Mouse (Mus musculus): ENCODE results near the gene Shank1.
"Not testable (repeated sequence)": the region's sequence is repeated elsewhere in the genome, so short reads cannot be mapped to it uniquely, and the experiment has no call there.

The Shank1 gene

DNA sequence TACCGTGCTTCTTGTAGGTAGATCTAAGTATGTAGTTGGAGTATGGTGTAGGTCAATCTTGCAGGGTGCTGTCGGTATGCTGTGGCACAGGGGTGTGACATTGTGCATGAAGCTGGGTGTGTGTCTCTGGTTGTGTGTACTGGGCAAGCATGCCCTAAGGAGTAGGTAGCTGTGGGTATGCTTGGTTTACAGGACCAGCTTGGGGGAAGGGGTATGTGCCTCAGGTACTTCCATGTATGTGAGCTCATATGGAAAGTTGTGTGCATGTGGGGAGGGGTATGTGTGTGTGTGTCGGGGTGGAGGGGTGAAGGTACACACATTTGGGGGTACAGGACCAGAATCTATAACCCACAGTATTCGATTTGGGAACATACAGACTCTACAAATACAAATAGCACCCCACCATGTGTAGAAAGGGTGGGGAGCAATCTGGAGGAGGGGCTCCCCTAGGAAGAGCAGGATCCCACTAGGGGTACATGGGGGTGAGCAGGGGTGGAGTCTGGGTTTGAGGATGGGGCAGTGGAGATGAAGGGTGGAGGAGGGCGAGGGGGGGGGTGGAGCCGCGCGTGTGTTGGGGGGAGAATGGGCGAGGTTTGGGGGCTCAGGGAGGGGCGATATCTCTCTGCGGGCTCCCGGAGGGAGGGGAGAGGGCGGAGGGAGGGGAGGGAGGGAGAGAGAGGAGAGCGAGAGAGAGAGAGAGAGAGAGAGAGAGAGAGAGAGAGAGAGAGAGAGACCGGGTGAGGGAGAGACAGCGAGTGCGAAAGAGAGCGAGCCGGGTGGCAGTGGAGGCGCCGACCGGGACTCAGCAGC is at the start of gene Shank1:
Shank1 (plus strand) TSS at position 779 of the 810 bp plus-strand sequence.
- no peak for DNase-seq

DNA sequence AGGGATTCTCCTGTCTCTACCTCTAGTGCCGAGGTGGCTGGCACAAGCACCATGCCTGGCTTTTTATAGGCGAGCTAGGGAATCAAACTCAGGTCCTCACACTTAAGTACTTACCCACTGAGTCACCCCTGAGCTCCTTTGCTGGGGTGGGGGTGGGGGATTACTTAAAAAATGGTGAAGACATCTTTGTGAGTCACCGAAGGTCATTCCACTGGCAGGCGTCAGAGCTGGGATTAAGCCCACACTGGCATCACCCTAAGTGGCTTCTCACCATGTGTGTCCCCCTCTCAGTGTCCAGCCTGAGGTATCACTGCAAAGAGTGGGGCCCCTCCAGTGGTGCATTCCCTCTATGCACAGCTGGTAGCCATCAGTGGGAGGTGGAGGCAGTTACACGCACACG is 49.6 kb upstream of the Shank1 start:
- DNase-seq: no peak

GRCm38 (mm10) chr7:44261147-44261546 is 48.9 kb upstream of the Shank1 start, which contains the start of gene Gm15517:
Gene Gm15517 (plus strand): TSS chr7:44261447.
- no peak for DNase-seq

GRCm38 (mm10) chr7:44262791-44263643 is 47.0 kb upstream of the Shank1 start:
- peak; percentile 94 for DNase-seq

GRCm38 (mm10) chr7:44268117-44268516 is 41.9 kb upstream of the Shank1 start:
- DNase-seq: no peak

DNA sequence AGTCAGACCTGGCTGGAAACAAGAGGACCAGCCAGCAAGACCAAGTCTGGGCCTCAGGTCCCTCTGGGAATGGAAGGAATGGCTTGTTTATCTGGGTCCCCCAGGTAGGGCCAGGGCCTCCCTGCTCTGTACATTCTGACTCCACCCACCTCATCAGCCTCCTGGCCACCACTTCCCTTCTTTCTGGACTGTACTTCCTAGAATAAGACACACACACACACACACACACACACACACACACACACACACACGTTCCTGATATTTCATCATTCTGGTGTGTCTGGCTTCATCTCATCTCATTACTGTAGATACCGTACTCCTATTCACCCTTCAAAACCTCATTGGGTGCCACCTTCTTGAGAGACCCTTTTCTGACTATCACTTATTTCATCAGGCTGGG is 40.7 kb upstream of the Shank1 start:
- DNase-seq: no peak

DNA sequence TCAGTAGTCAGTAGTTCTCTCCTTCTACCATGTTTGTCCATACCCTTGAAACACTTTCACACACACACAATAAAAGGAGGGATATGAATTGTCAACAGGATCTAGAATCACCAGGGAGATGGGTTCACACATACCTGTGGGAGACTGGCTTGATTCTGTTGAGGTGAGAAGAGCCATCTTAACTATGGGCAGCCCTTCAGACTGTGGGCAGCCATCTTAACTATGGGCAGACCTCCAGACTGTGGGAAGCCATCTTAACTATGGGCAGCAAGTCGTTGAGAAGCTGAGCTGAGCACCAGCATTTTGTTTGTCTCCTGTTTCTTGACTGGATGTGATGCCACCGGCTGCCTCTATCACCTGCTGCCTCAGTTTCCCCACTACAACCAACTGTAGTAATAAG is 38.7 kb upstream of the Shank1 start:
- no peak for DNase-seq

GRCm38 (mm10) chr7:44272546-44272945 is 37.5 kb upstream of the Shank1 start:
- no peak for DNase-seq

DNA sequence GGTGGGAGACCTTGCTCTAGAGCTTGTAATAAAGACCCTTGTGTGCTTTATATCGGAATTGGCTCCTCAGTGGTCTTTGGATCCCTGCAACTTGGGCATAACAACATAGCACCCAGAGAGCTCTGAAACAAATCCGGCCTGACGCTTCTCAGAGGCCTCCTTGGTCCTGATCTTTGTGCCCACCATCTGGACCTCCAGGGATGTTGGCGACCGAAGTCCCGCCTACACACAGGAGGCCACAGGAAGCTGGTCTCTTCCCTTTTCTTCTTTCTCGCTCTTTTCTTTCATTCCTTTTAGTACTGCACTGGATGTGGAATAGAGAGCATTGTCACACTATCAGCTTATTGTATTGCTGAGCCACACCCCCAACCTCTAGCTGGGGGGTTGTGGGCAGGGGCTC is 36.6 kb upstream of the Shank1 start:
- no peak for DNase-seq

- DNase-seq: no peak
Measured at GRCm38 (mm10) chr7:44274096-44274495, 36.0 kb upstream of the Shank1 start.

DNA sequence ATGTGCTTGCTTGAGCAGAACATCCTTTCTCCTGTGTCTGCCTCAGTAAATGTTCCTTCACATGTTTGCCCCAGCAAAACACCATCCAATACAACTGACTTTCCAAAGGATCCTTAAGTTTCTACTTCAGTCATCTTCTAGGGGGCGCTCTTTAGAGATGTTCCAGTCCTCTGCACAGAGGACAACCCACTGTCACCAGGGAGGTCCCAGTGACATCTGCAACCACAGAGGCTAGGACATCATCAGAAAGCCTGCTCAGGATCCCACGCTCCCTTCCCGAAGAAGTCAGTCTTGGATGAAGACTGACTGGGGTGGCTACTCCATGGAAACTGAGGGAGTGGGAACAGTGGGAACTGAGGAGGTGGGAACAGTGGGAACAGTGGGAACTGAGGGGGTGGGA is 34.5 kb upstream of the Shank1 start:
- no peak for DNase-seq

GRCm38 (mm10) chr7:44276461-44277249 is 33.4 kb upstream of the Shank1 start:
- no peak for DNase-seq

GRCm38 (mm10) chr7:44277250-44277622 is 32.8 kb upstream of the Shank1 start:
- DNase-seq: no peak

GRCm38 (mm10) chr7:44280959-44281358 is 29.1 kb upstream of the Shank1 start:
- DNase-seq: no peak

DNA sequence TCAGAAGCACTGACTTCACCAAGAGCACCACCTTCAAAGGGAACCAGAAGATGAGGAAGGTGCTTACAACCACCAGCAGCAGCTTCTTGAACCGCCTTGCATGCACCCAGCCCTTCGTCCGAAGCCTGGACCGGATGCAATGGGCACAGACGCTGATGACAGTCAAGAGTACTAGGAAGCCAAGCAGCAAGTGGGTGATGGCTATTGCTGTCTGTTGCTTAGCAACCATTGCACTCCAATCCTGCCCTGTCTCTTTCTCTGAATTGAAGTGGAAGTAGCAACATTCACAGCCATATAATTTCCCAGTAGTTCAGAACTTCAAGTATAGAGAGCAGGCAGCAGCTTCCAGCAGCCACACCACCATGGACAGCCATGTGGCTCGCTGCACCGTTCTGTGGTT is 28.5 kb upstream of the Shank1 start:
- DNase-seq: no peak

- DNase-seq: no peak
Measured at GRCm38 (mm10) chr7:44287760-44288159, 22.3 kb upstream of the Shank1 start.

GRCm38 (mm10) chr7:44290986-44291385 is 19.1 kb upstream of the Shank1 start:
- no peak for DNase-seq

GRCm38 (mm10) chr7:44291418-44291817 is 18.6 kb upstream of the Shank1 start:
- DNase-seq: no peak

DNA sequence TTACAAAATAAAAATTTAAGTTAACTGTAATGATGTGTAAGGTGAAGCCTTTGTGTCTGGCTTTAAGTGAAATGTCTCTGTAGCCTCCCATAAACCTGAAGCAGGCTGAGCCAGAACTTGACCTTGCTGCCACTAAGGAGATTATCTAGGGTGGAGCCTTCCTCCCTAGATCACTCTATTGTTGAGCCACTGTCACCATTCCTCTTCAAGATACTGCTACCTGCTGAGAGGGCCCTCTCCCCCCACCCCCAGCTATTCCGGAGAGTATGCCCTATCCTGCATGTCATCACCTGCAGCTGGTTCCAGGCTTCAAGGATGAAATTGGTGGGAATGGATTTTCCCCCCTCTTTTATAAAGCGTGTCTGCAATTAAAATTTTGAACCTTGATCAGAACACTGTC is 12.6 kb upstream of the Shank1 start:
- not testable (repeated sequence) for DNase-seq

DNA sequence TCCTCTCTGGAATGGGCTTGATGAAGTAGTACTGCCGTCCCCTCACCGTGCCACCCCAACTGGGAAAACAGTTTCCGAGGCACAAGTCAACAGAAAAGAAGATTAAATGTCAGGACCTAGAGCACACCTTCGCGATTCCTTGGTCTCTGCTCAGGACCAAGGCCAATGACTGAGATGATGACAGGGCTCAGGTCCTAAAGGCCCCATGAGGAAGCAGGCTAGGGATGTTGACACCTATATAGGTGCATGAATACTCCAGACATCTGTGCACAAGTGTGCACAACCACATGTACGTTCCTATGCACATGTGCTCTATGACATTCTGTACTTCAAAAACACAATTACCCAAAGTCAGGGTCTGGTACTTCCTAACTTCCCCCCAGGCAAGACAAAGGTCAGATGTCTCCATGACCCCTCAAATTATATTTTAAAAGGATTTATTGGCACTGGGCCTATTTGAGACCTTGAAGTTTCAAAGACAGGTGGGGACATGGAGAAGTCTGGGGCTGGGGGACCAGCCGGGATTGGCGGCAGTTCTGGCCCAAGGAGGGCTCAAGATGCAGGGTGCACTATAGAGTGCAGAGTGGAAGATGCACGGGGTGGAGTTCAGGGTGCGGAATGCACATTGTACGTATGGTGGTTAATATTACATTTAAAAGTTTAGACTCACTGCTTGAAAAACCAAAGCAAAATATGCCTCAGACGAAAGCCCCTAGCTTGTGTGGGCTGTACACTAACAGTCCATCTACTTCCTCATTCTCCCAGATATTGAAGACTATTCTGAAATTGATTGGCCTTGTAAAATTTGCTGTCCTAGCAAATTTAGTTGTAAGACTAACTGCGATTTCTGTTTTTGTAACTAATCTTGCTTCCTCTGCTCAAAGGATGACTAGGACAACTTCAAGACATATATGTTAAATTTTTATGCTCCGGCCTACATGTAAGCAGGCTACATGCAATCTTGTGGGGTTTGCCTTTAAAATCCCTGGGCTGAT is 6.4 kb upstream of the Shank1 start:
- DNase-seq: no peak

GRCm38 (mm10) chr7:44304463-44304774 is 5.6 kb upstream of the Shank1 start:
- DNase-seq: no peak

Measured in lung, postnatal 10 days (tissue).